Mouse (Mus musculus) kidney, adult 2 months (tissue): Measurements from ENCODE around the gene Nfib. TPM values are rescaled to one million over a fixed set of nuclear protein-coding genes. Genes with fewer than 3 reads are reported as not detected.
A peak's percentile ranks its signal among the peaks of the same experiment; 100 is the strongest.

Experiments used
- DNase-seq: peaks from one replicate; pipeline ENCODE4 v3.0.0; 2021
- H3K27ac ChIP-seq: fragments of 200-500 bp; 2 replicates; pipeline ENCODE4 v1.5.1; 2012; ENCODE audit warnings: low read depth, low read length, control low read depth, inconsistent platforms; ENCODE audit not compliant: insufficient read depth
- H3K27me3 ChIP-seq: fragments of 200-500 bp; replicated peaks from 2 replicates; pipeline ENCODE4 v1.6.1; 2012; ENCODE audit warnings: mild to moderate bottlenecking, moderate library complexity, low read length, inconsistent platforms; ENCODE audit not compliant: control insufficient read depth, insufficient read depth
- H3K36me3 ChIP-seq: fragments of 200-500 bp; 2 replicates; pipeline ENCODE4 v1.6.1; 2012; ENCODE audit warnings: mild to moderate bottlenecking, moderate library complexity, low read length, inconsistent platforms; ENCODE audit not compliant: control insufficient read depth, insufficient read depth
- H3K4me1 ChIP-seq: fragments of 200-500 bp; 2 replicates; pipeline ENCODE4 v1.6.1; 2011; ENCODE audit warnings: low read length; ENCODE audit not compliant: control insufficient read depth, insufficient read depth
- H3K4me3 ChIP-seq: fragments of 200-500 bp; 2 replicates; pipeline ENCODE4 v1.5.1; 2011; ENCODE audit warnings: mild to moderate bottlenecking, low read depth, low read length, control low read depth; ENCODE audit not compliant: insufficient read depth
- CTCF ChIP-seq: fragments of 200-500 bp; conservative IDR thresholded peaks from 2 replicates; pipeline ENCODE4 v1.5.1; 2011; ENCODE audit warnings: low read depth, mild to moderate bottlenecking, control low read depth, low read length, moderate library complexity, mixed read lengths; ENCODE audit not compliant: insufficient read depth, insufficient read length
- POLR2A ChIP-seq: fragments of 200-500 bp; IDR thresholded peaks from one replicate; pipeline ENCODE4 v1.6.1; 2011; ENCODE audit warnings: low read depth, low read length, control low read depth
- WGBS: fragments of 180-500 bp; shearing (Covaris S2); methylation state at CpG from one replicate; pipeline ENCODE4 v1.1.7; 2018; 5-methylcytosine and 5-hydroxymethylcytosine counted together
- polyA plus RNA-seq: library from polyadenylated mRNA; depleted of rRNA; stranded (reverse); fragments of >200 nt; gene quantifications from 2 replicates; pipeline ENCODE4 v1.2.3, GENCODE M21; 2012

Gene Nfib
- polyA plus RNA-seq, 1 experiment, result 17.6 TPM

GRCm38 (mm10) chr4:82377621-82378020, 327.9 kb downstream of the Nfib start:
- TF ChIP-seq CTCF, result no peak
- TF ChIP-seq POLR2A, result no peak
- no peak for DNase-seq
- Histone ChIP-seq H3K27me3 (no peaks in the 10 kb centered on the region), H3K27ac (no peak overlapping the region), H3K4me1 (peaks cover 12% of the 10 kb centered on the region), H3K36me3 (no peaks in the 10 kb centered on the region), H3K4me3 (no peak overlapping the region)
- 93% methylated on average over 3 of the region's 3 CpGs for WGBS

DNA sequence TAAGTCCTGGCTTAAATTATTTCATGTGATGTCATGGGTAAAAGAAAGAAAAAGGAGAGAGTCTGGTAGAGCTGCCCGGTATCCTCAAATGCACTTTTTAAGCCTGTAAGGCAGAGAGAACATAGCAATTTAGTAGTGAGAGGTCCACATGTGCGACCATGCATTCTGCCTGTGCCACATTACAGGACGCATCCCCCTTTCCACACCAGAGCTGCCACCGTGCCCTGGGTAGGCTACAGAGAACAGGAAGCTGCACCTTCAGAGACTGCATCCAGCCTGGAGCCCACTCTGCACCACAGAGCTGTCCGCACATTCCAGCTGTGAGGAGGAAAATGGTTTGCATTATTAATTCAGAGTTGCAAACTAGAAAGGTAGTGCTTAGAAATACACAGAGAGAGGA, 331.0 kb downstream of the Nfib start:
- WGBS, result 55% methylated on average over 5 of the region's 5 CpGs
- DNase-seq, result no peak
- Histone ChIP-seq H3K36me3 (no peaks in the 10 kb centered on the region), H3K27me3 (no peaks in the 10 kb centered on the region), H3K27ac (no peak overlapping the region), H3K4me1 (peaks cover 8% of the 10 kb centered on the region), H3K4me3 (no peak overlapping the region)
- TF ChIP-seq POLR2A (no peak), CTCF (no peak)

DNA sequence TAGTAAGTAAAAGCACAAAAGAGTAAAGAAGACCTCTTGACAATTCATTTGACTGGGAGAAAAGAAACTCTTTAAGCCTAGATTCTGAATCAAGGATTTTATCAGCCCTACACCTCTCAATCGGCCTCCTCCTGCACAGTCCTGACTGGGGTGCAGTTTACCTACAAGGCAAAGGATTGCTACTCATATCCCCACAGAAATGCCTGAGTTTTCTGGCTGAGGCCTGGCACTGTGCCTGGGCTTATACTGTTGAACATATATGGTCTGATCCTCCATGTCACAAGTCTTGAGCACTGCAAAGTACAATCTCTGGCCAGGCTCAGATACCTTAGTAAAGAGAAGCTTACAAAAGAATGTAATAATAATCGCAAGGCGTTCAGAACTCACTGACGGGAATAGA, 333.3 kb downstream of the Nfib start:
- no peak for TF ChIP-seq CTCF
- no peak for TF ChIP-seq POLR2A
- DNase-seq, result no peak
- H3K36me3 ChIP-seq, result no peaks in the 10 kb centered on the region
- H3K4me1 ChIP-seq, result peaks cover 6% of the 10 kb centered on the region
- H3K4me3 ChIP-seq, result no peak overlapping the region
- no peak overlapping the region for H3K27ac ChIP-seq
- no peaks in the 10 kb centered on the region for H3K27me3 ChIP-seq
- WGBS, result 87% methylated on average over 4 of the region's 4 CpGs

DNA sequence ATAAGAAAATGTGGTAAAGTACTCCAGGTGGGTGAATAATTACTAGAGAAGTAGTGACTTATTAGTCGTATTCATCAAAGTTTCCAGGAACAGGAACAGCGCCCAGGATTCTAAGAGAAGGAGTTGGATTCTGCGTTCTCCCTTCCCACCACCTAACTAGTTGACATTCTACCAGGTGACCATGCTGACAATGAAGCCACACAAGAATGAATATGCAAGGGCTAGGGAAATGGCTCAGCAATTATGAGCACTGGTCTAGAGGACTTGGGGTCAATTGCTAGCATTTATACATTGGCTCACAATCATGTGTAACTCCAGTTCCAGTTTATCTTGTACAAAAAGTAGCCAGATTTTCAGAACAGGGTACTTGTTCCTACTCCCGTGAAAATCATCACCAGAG, 334.1 kb downstream of the Nfib start:
- 56% methylated on average over 4 of the region's 4 CpGs for WGBS

GRCm38 (mm10) chr4:82369011-82369776, 336.4 kb downstream of the Nfib start:
- Histone ChIP-seq H3K27ac (no peak overlapping the region), H3K36me3 (no peaks in the 10 kb centered on the region), H3K4me1 (peaks cover 5% of the 10 kb centered on the region; the same call in 1 of the 2 replicates), H3K4me3 (no peak overlapping the region), H3K27me3 (no peaks in the 10 kb centered on the region)
- 96% methylated on average over 6 of the region's 6 CpGs for WGBS
- no peak for DNase-seq
- TF ChIP-seq CTCF (no peak), POLR2A (no peak)

More for the DNA sequence above, 334.1 kb downstream of the Nfib start:
- peaks cover 6% of the 10 kb centered on the region for H3K4me1 ChIP-seq
- no peak overlapping the region for H3K4me3 ChIP-seq
- H3K27me3 ChIP-seq, result no peaks in the 10 kb centered on the region
- H3K36me3 ChIP-seq, result no peaks in the 10 kb centered on the region
- no peak for TF ChIP-seq CTCF
- TF ChIP-seq POLR2A, result no peak
- peak; percentile 88 for DNase-seq
- peak overlapping the region; percentile 60 for H3K27ac ChIP-seq

GRCm38 (mm10) chr4:82368091-82368775, 337.3 kb downstream of the Nfib start:
- no peak for TF ChIP-seq POLR2A
- no peak for TF ChIP-seq CTCF
- Histone ChIP-seq H3K4me3 (no peak overlapping the region), H3K27ac (no peak overlapping the region), H3K27me3 (no peaks in the 10 kb centered on the region), H3K36me3 (no peaks in the 10 kb centered on the region), H3K4me1 (peaks cover 5% of the 10 kb centered on the region)
- WGBS, result 89% methylated on average over 9 of the region's 9 CpGs
- no peak for DNase-seq

GRCm38 (mm10) chr4:82364696-82365385, 340.7 kb downstream of the Nfib start:
- H3K27ac ChIP-seq, result no peak overlapping the region
- no peaks in the 10 kb centered on the region for H3K27me3 ChIP-seq
- no peak for DNase-seq
- WGBS, result 72% methylated on average over 4 of the region's 4 CpGs
- peaks cover 11% of the 10 kb centered on the region for H3K4me1 ChIP-seq
- H3K36me3 ChIP-seq, result no peaks in the 10 kb centered on the region
- no peak overlapping the region for H3K4me3 ChIP-seq
- TF ChIP-seq POLR2A, result no peak
- no peak for TF ChIP-seq CTCF
